Mouse (Mus musculus): Measurements from ENCODE around the gene Pkhd1. TPM values are rescaled to one million over a fixed set of nuclear protein-coding genes. Genes with fewer than 3 reads are reported as not detected.

Gene Pkhd1
- total and polyA plus RNA-seq, 2 experiments from 2014 or later: 0.38 TPM; not detected in 1

GRCm38 (mm10) chr1:20150016-20150415, 467.8 kb downstream of the Pkhd1 start:
- 58% methylated on average over 2 of the region's 2 CpGs for WGBS

GRCm38 (mm10) chr1:20136205-20136604, 481.7 kb downstream of the Pkhd1 start:
- no peak overlapping the region for H3K27ac ChIP-seq (ENCODE audit: low read depth)
- no peak for DNase-seq (ENCODE audit: low spot score)
- no peaks in the 10 kb centered on the region for H3K36me3 ChIP-seq (replicated peaks; ENCODE audit: control insufficient read depth, insufficient read depth, low read length)
- no peaks in the 10 kb centered on the region for H3K4me1 ChIP-seq (ENCODE audit: control insufficient read depth, insufficient read depth)
- H3K4me2 ChIP-seq (ENCODE audit: low read depth, low read length): no peak overlapping the region
- WGBS: 67% methylated on average over 3 of the region's 3 CpGs
- no peak overlapping the region for H3K4me3 ChIP-seq (ENCODE audit: low read depth, low read length)
- ATAC-seq (ENCODE audit: insufficient read depth, low read depth): no peak
- no peak for TF ChIP-seq EP300 (IDR thresholded peaks at IDR 0.05; ENCODE audit: low read depth)
- TF ChIP-seq CTCF (IDR thresholded peaks at IDR 0.05; ENCODE audit: low read depth): no peak
- H3K9me3 ChIP-seq (replicated peaks; ENCODE audit: control insufficient read depth, low read length): no peaks in the 10 kb centered on the region
- no peak overlapping the region for H3K9ac ChIP-seq (replicated peaks; ENCODE audit: low read depth, low read length)
- H3K27me3 ChIP-seq (ENCODE audit: control insufficient read depth, insufficient read depth, low read length): no peaks in the 10 kb centered on the region

More at GRCm38 (mm10) chr1:20150016-20150415, 467.8 kb downstream of the Pkhd1 start:
- Histone ChIP-seq H3K4me3 (ENCODE audit: low read depth, low read length) (no peak overlapping the region), H3K4me1 (ENCODE audit: control insufficient read depth, insufficient read depth) (no peaks in the 10 kb centered on the region), H3K36me3 (replicated peaks; ENCODE audit: control insufficient read depth, insufficient read depth, low read length) (no peaks in the 10 kb centered on the region), H3K9ac (replicated peaks; ENCODE audit: low read depth, low read length) (no peak overlapping the region), H3K27me3 (ENCODE audit: control insufficient read depth, insufficient read depth, low read length) (no peaks in the 10 kb centered on the region), H3K27ac (ENCODE audit: low read depth) (no peak overlapping the region), H3K9me3 (replicated peaks; ENCODE audit: control insufficient read depth, low read length) (no peaks in the 10 kb centered on the region), H3K4me2 (ENCODE audit: low read depth, low read length) (no peak overlapping the region)
- DNase-seq (ENCODE audit: low spot score) (no peak), ATAC-seq (ENCODE audit: insufficient read depth, low read depth) (no peak)
- TF ChIP-seq CTCF (IDR thresholded peaks at IDR 0.05; ENCODE audit: low read depth) (no peak), EP300 (IDR thresholded peaks at IDR 0.05; ENCODE audit: low read depth) (no peak)

- Histone ChIP-seq H3K27me3 (ENCODE audit: control insufficient read depth, insufficient read depth, low read length) (no peaks in the 10 kb centered on the region), H3K36me3 (replicated peaks; ENCODE audit: control insufficient read depth, insufficient read depth, low read length) (no peaks in the 10 kb centered on the region), H3K9ac (replicated peaks; ENCODE audit: low read depth, low read length) (no peak overlapping the region), H3K27ac (ENCODE audit: low read depth) (no peak overlapping the region), H3K4me1 (ENCODE audit: control insufficient read depth, insufficient read depth) (no peaks in the 10 kb centered on the region), H3K4me2 (ENCODE audit: low read depth, low read length) (no peak overlapping the region), H3K4me3 (ENCODE audit: low read depth, low read length) (no peak overlapping the region), H3K9me3 (replicated peaks; ENCODE audit: control insufficient read depth, low read length) (no peaks in the 10 kb centered on the region)
- 56% methylated on average over 4 of the region's 4 CpGs for WGBS
- DNase-seq (ENCODE audit: low spot score) (no peak), ATAC-seq (ENCODE audit: insufficient read depth, low read depth) (no peak)
- TF ChIP-seq EP300 (IDR thresholded peaks at IDR 0.05; ENCODE audit: low read depth) (no peak), CTCF (IDR thresholded peaks at IDR 0.05; ENCODE audit: low read depth) (no peak)
These were observed 482.7 kb downstream of the Pkhd1 start for GRCm38 (mm10) chr1:20135065-20135618.

GRCm38 (mm10) chr1:20133636-20134035, 484.2 kb downstream of the Pkhd1 start:
- Histone ChIP-seq H3K9me3 (replicated peaks; ENCODE audit: control insufficient read depth, low read length) (no peaks in the 10 kb centered on the region), H3K4me3 (ENCODE audit: low read depth, low read length) (no peak overlapping the region), H3K27me3 (ENCODE audit: control insufficient read depth, insufficient read depth, low read length) (no peaks in the 10 kb centered on the region), H3K9ac (replicated peaks; ENCODE audit: low read depth, low read length) (no peak overlapping the region), H3K4me1 (ENCODE audit: control insufficient read depth, insufficient read depth) (no peaks in the 10 kb centered on the region), H3K27ac (ENCODE audit: low read depth) (no peak overlapping the region), H3K4me2 (ENCODE audit: low read depth, low read length) (no peak overlapping the region), H3K36me3 (replicated peaks; ENCODE audit: control insufficient read depth, insufficient read depth, low read length) (no peaks in the 10 kb centered on the region)
- no peak for DNase-seq (ENCODE audit: low spot score)
- no peak for ATAC-seq (ENCODE audit: insufficient read depth, low read depth)
- no peak for TF ChIP-seq CTCF (IDR thresholded peaks at IDR 0.05; ENCODE audit: low read depth)
- no peak for TF ChIP-seq EP300 (IDR thresholded peaks at IDR 0.05; ENCODE audit: low read depth)
- WGBS: 43% methylated on average over 4 of the region's 4 CpGs

GRCm38 (mm10) chr1:20131786-20132596, 485.9 kb downstream of the Pkhd1 start:
- TF ChIP-seq CTCF (IDR thresholded peaks at IDR 0.05; ENCODE audit: low read depth): no peak
- TF ChIP-seq EP300 (IDR thresholded peaks at IDR 0.05; ENCODE audit: low read depth): no peak
- Histone ChIP-seq H3K4me3 (ENCODE audit: low read depth, low read length) (no peak overlapping the region), H3K9me3 (replicated peaks; ENCODE audit: control insufficient read depth, low read length) (no peaks in the 10 kb centered on the region), H3K27ac (ENCODE audit: low read depth) (no peak overlapping the region), H3K4me2 (ENCODE audit: low read depth, low read length) (no peak overlapping the region), H3K27me3 (ENCODE audit: control insufficient read depth, insufficient read depth, low read length) (no peaks in the 10 kb centered on the region), H3K4me1 (ENCODE audit: control insufficient read depth, insufficient read depth) (no peaks in the 10 kb centered on the region), H3K9ac (replicated peaks; ENCODE audit: low read depth, low read length) (no peak overlapping the region), H3K36me3 (replicated peaks; ENCODE audit: control insufficient read depth, insufficient read depth, low read length) (no peaks in the 10 kb centered on the region)
- DNase-seq (ENCODE audit: low spot score) (no peak), ATAC-seq (ENCODE audit: insufficient read depth, low read depth) (no peak)
- whole genome bisulfite sequencing: 67% methylated on average over 6 of the region's 6 CpGs
